Mouse (Mus musculus) lung, postnatal 0 days (tissue): ENCODE measurements at regions not wholly inside any gene's neighbourhood (a gene's known extent, or its start where the extent isn't known, plus 50 kb on each side); places are given as distances from the start of the nearest gene placed in this dataset.

Experiments used
- CTCF ChIP-seq: IDR thresholded peaks from 2 replicates; pipeline ENCODE4 v1.5.1; 2016; ENCODE audit warnings: antibody characterized with exemption, mild to moderate bottlenecking
- EP300 ChIP-seq: IDR thresholded peaks from 2 replicates; pipeline ENCODE4 v1.6.1; 2016; ENCODE audit warnings: antibody characterized with exemption, mild to moderate bottlenecking, control low read depth

DNA sequence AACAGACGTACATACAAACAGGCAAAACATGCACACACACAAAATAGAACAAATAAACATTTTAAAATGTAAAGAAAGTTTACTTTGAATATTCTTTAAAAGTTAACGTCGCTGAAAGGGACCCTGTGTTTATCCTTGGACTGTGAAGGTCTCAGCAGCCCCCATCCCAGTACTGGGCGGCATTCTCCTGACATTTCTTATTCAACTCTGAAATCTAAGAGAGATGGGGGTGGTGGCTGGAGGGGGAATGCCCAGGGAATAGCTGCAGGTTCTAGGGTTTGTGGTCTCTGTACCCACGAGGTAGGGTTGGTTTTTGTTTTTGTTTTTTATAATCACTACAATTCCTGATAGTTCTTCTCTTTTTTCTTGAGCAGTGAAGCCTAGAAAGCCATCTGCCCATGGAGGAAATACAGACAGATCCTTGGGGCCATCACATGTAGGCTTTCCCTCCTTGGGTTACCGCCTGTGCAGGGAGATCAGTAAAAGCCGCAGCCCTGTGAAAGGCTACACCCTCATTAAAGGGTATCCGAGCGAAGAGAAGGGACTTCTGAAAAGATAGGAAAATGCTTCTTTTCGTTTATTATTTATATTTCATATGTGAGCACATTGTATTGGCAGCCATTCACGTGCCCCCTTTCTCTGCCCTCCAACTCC, 338.0 kb upstream of the Gm10131 start:
- TF ChIP-seq EP300 (no peak), CTCF (no peak)
